Mouse (Mus musculus): ENCODE data around the gene Parn.

DNA sequence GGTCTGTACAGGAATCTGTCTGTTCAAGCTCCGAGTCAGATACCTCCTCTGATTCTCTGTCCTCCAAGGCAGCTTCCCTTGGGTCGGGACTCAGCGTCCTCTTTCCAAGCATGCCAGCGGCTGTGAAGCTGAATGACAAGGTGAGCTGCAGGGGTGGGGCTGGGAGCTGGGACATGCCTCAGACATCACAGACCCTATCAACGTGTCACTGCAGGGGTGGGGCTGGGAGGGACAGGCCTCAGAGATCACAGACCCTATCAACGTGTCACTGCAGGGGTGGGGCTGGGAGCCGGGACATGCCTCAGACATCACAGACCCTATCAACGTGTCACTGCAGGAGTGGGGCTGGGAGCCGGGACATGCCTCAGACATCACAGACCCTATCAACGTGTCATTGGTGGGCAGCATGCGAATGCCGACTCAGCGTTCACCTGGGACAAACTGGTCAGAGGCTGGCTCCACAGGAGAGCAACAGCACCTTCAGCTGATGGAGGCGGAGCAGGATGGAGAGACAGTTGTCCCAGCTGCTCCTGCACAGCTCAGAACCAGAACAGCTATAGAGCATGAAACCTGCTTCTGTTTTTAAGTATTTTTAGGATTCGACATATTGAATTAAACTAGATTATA, 126.7 kb downstream of the Parn start:
- TF ChIP-seq POLR2A (IDR thresholded peaks at IDR 0.05; ENCODE audit: borderline replicate concordance, extremely low read depth, insufficient read depth, insufficient read length, poor library complexity, severe bottlenecking), result no peak
- no peak for TF ChIP-seq CTCF (IDR thresholded peaks at IDR 0.05; ENCODE audit: borderline replicate concordance, extremely low read depth, insufficient read depth, insufficient read length)
